Mouse (Mus musculus): ENCODE data around the gene Limk1. TPM values are rescaled to one million over a fixed set of nuclear protein-coding genes. Genes with fewer than 3 reads are reported as not detected.

The Limk1 gene
- polyA plus RNA-seq (2012; rRNA removed), result 6.4 and 6.8 TPM in 2 replicates

GRCm38 (mm10) chr5:134688086-134688717 lies at the start of gene Limk1:
TSS of gene Limk1 (minus strand) at chr5:134688598.
- peak; percentile 29; the same call in 1 of the 2 replicates for TF ChIP-seq POLR2A (IDR thresholded peaks at IDR 0.05; ENCODE audit: low read depth, low read length)
- no peak for TF ChIP-seq CTCF (IDR thresholded peaks at IDR 0.05; ENCODE audit: extremely low read depth, insufficient read length, insufficient replicate concordance, low read depth, low read length)
- under 1% methylated on average over 52 of the region's 69 CpGs for WGBS
- Histone ChIP-seq H3K27me3 (ENCODE audit: control insufficient read depth, insufficient read depth, low read length) (no peaks in the 10 kb centered on the region), H3K4me3 (ENCODE audit: low read depth, low read length) (peak within 1 kb of the TSS; percentile 67), H3K36me3 (ENCODE audit: control insufficient read depth, insufficient read depth, low read length) (no peaks in the 10 kb centered on the region), H3K27ac (ENCODE audit: insufficient read depth, low read depth, low read length) (peak within 1 kb of the TSS; percentile 11; the same call in 1 of the 2 replicates), H3K4me1 (ENCODE audit: control insufficient read depth, insufficient read depth, insufficient read length, low read length) (peaks cover 3% of the 10 kb centered on the region)

- no peak overlapping the region for H3K27ac ChIP-seq (ENCODE audit: insufficient read depth, low read depth, low read length)
- WGBS, result 70% methylated on average over 2 of the region's 2 CpGs
- no peaks in the 10 kb centered on the region for H3K27me3 ChIP-seq (ENCODE audit: control insufficient read depth, insufficient read depth, low read length)
- H3K4me1 ChIP-seq (ENCODE audit: control insufficient read depth, insufficient read depth, insufficient read length, low read length), result no peaks in the 10 kb centered on the region
- TF ChIP-seq POLR2A (IDR thresholded peaks at IDR 0.05; ENCODE audit: low read depth, low read length) (no peak), CTCF (IDR thresholded peaks at IDR 0.05; ENCODE audit: extremely low read depth, insufficient read length, insufficient replicate concordance, low read depth, low read length) (no peak)
- H3K36me3 ChIP-seq (ENCODE audit: control insufficient read depth, insufficient read depth, low read length), result no peaks in the 10 kb centered on the region
- H3K4me3 ChIP-seq (ENCODE audit: low read depth, low read length), result no peak overlapping the region
Observed at GRCm38 (mm10) chr5:134734920-134735319, 46.5 kb upstream of the Limk1 start.

GRCm38 (mm10) chr5:134734072-134734471 lies 45.7 kb upstream of the Limk1 start:
- no peak for TF ChIP-seq POLR2A (IDR thresholded peaks at IDR 0.05; ENCODE audit: low read depth, low read length)
- no peak for TF ChIP-seq CTCF (IDR thresholded peaks at IDR 0.05; ENCODE audit: extremely low read depth, insufficient read length, insufficient replicate concordance, low read depth, low read length)
- WGBS, result 64% methylated on average over 5 of the region's 5 CpGs
- Histone ChIP-seq H3K27ac (ENCODE audit: insufficient read depth, low read depth, low read length) (no peak overlapping the region), H3K27me3 (ENCODE audit: control insufficient read depth, insufficient read depth, low read length) (no peaks in the 10 kb centered on the region), H3K4me3 (ENCODE audit: low read depth, low read length) (no peak overlapping the region), H3K36me3 (ENCODE audit: control insufficient read depth, insufficient read depth, low read length) (no peaks in the 10 kb centered on the region), H3K4me1 (ENCODE audit: control insufficient read depth, insufficient read depth, insufficient read length, low read length) (no peaks in the 10 kb centered on the region)

GRCm38 (mm10) chr5:134733241-134733640 lies 44.8 kb upstream of the Limk1 start:
- TF ChIP-seq POLR2A (IDR thresholded peaks at IDR 0.05; ENCODE audit: low read depth, low read length), result no peak
- TF ChIP-seq CTCF (IDR thresholded peaks at IDR 0.05; ENCODE audit: extremely low read depth, insufficient read length, insufficient replicate concordance, low read depth, low read length), result no peak
- Histone ChIP-seq H3K27me3 (ENCODE audit: control insufficient read depth, insufficient read depth, low read length) (no peaks in the 10 kb centered on the region), H3K4me1 (ENCODE audit: control insufficient read depth, insufficient read depth, insufficient read length, low read length) (no peaks in the 10 kb centered on the region), H3K27ac (ENCODE audit: insufficient read depth, low read depth, low read length) (no peak overlapping the region), H3K4me3 (ENCODE audit: low read depth, low read length) (no peak overlapping the region), H3K36me3 (ENCODE audit: control insufficient read depth, insufficient read depth, low read length) (no peaks in the 10 kb centered on the region)
- 56% methylated on average over 4 of the region's 4 CpGs for WGBS

- Histone ChIP-seq H3K4me1 (ENCODE audit: control insufficient read depth, insufficient read depth, insufficient read length, low read length) (no peaks in the 10 kb centered on the region), H3K36me3 (ENCODE audit: control insufficient read depth, insufficient read depth, low read length) (no peaks in the 10 kb centered on the region), H3K4me3 (ENCODE audit: low read depth, low read length) (no peak overlapping the region), H3K27me3 (ENCODE audit: control insufficient read depth, insufficient read depth, low read length) (no peaks in the 10 kb centered on the region), H3K27ac (ENCODE audit: insufficient read depth, low read depth, low read length) (no peak overlapping the region)
- 81% methylated on average over 12 of the region's 12 CpGs for WGBS
- TF ChIP-seq POLR2A (IDR thresholded peaks at IDR 0.05; ENCODE audit: low read depth, low read length) (no peak), CTCF (IDR thresholded peaks at IDR 0.05; ENCODE audit: extremely low read depth, insufficient read length, insufficient replicate concordance, low read depth, low read length) (no peak)
Observed at GRCm38 (mm10) chr5:134729124-134729523, 40.7 kb upstream of the Limk1 start.

- 68% methylated on average over 3 of the region's 3 CpGs for WGBS
- no peaks in the 10 kb centered on the region for H3K4me1 ChIP-seq (ENCODE audit: control insufficient read depth, insufficient read depth, insufficient read length, low read length)
- no peak overlapping the region for H3K27ac ChIP-seq (ENCODE audit: insufficient read depth, low read depth, low read length)
- TF ChIP-seq POLR2A (IDR thresholded peaks at IDR 0.05; ENCODE audit: low read depth, low read length) (no peak), CTCF (IDR thresholded peaks at IDR 0.05; ENCODE audit: extremely low read depth, insufficient read length, insufficient replicate concordance, low read depth, low read length) (no peak)
- no peaks in the 10 kb centered on the region for H3K27me3 ChIP-seq (ENCODE audit: control insufficient read depth, insufficient read depth, low read length)
- H3K36me3 ChIP-seq (ENCODE audit: control insufficient read depth, insufficient read depth, low read length), result no peaks in the 10 kb centered on the region
- H3K4me3 ChIP-seq (ENCODE audit: low read depth, low read length), result no peak overlapping the region
Observed at GRCm38 (mm10) chr5:134728535-134728934, 40.1 kb upstream of the Limk1 start.

GRCm38 (mm10) chr5:134727001-134727639 lies 38.7 kb upstream of the Limk1 start:
- H3K36me3 ChIP-seq (ENCODE audit: control insufficient read depth, insufficient read depth, low read length), result no peaks in the 10 kb centered on the region
- H3K27ac ChIP-seq (ENCODE audit: insufficient read depth, low read depth, low read length), result no peak overlapping the region
- H3K4me3 ChIP-seq (ENCODE audit: low read depth, low read length), result no peak overlapping the region
- WGBS, result 64% methylated on average over 8 of the region's 8 CpGs
- no peaks in the 10 kb centered on the region for H3K27me3 ChIP-seq (ENCODE audit: control insufficient read depth, insufficient read depth, low read length)
- no peaks in the 10 kb centered on the region for H3K4me1 ChIP-seq (ENCODE audit: control insufficient read depth, insufficient read depth, insufficient read length, low read length)
- TF ChIP-seq CTCF (IDR thresholded peaks at IDR 0.05; ENCODE audit: extremely low read depth, insufficient read length, insufficient replicate concordance, low read depth, low read length) (no peak), POLR2A (IDR thresholded peaks at IDR 0.05; ENCODE audit: low read depth, low read length) (no peak)
